Mouse (Mus musculus): Measurements from ENCODE around the gene Ephx1. TPM values are rescaled to one million over a fixed set of nuclear protein-coding genes. Genes with fewer than 3 reads are reported as not detected.
A peak's percentile ranks its signal among the peaks of the same experiment; 100 is the strongest.
"Not testable (repeated sequence)": the region's sequence is repeated elsewhere in the genome, so short reads cannot be mapped to it uniquely, and the experiment has no call there.

The Ephx1 gene
- total RNA-seq, 1 experiment from 2014 or later = 50.7 TPM

DNA sequence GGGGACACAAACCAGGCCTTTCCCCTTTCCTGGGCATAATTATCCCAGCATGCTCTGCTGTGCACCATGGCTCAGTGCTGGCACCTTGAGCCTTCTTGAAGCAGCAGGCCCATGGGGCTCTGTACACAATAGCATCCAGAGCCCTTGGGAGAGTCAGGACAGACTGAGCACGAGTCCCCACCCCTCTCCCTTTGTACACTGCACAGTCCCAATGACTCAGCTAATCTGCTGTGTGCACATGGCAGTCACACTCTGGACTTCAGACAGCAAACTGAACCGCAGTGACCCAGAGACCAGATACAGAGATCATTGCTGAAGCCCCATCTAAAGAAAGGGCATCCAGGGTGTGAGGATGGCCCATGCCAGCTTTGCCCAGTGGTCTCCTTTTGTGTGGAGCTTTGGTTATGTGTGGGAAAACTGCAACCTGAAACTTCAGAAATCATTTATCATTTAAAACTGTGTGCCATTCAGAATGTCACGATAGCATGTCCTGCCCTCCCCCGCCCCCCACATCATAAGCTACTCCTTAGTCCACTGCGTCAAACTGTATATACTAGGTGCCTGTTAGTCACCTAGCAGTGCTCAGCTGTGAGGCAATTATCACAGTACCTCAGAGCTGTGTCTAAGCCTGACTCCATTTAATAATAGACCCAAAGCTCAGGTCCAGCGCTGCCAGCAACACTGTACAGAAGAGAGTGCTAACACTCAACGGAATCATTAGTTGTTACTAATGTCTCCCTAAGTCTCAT, 39.2 kb downstream of the Ephx1 start:
- not testable (repeated sequence) for ATAC-seq (ENCODE audit: extremely low read depth, insufficient number of reproducible peaks, low FRiP score, poor library complexity, severe bottlenecking)

DNA sequence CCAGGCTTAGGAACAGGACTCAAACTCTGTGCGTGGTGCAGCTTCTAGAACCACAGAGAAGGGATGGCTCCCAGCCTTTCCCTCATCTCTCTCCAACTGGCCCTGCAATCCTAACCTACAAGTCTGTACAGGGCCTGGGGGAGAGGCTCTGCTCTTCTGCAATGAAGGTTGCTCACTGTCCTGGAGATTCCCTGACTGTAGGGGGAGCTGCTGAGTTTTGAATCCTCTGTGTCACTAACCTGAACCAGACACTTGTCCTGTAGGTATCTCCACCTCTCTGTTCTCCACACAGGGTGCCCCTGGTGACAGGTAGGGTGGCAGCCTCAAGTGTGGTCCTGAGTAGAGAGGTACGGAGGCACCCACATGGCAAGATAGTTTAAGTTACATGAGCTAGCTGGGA, 40.2 kb downstream of the Ephx1 start:
- ATAC-seq (ENCODE audit: extremely low read depth, insufficient number of reproducible peaks, low FRiP score, poor library complexity, severe bottlenecking) = peak; percentile 42; the same call in 1 of the 2 replicates

- no peak for ATAC-seq (ENCODE audit: extremely low read depth, insufficient number of reproducible peaks, low FRiP score, poor library complexity, severe bottlenecking)
Measured at GRCm38 (mm10) chr1:180979484-180980251, 41.0 kb downstream of the Ephx1 start.

DNA sequence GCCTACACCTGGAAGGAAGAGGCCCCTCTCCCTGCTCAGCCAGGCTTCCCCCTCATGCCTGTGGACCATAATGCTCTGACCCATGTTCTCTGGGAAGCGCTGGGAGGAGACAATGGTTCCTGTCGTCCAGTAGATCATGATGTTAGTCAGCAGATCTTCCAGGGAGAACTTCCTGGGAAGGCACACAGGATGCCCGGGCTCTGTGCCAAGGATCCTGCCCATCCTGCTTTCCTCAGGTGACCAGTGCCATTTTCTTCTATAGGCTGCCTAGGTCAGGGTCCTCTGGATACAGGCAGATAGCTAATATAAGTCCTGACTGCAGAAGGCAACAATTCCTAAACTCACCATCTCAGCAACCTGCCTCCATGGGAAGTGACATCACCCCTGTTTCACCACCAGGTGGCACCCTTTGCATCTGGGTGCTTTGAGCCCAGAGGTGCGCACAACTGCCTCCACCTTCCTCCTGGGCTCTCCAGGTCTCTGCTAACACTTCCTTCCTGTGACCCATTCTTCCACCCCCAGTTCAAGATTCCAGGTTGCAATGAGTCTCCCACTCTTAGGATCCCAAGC, 44.5 kb downstream of the Ephx1 start:
- ATAC-seq (ENCODE audit: extremely low read depth, insufficient number of reproducible peaks, low FRiP score, poor library complexity, severe bottlenecking) = peak; percentile 47

GRCm38 (mm10) chr1:180974126-180974746, 46.5 kb downstream of the Ephx1 start:
- peak; percentile 65 for ATAC-seq (ENCODE audit: extremely low read depth, insufficient number of reproducible peaks, low FRiP score, poor library complexity, severe bottlenecking)

DNA sequence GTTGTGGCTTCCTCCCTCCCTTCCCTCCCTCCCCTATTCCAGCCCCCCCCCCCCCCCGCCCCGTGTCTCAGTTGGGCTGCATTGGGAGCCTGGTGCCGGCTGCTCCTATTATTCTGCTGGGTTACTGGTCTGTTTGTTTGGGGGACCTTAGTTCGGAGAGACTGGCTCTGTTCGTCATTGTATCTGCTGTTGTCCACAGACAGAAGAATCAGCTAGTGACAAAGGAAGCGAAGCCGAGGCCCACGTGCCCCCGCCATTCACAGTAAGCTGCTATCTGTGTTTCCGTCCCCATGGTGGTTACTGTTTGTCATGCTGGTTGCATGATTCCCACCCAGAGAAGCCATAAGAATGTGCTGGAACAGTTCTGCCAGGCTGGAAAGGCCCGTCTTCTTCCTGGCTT, 47.8 kb downstream of the Ephx1 start:
- ATAC-seq (ENCODE audit: extremely low read depth, insufficient number of reproducible peaks, low FRiP score, poor library complexity, severe bottlenecking) = no peak

DNA sequence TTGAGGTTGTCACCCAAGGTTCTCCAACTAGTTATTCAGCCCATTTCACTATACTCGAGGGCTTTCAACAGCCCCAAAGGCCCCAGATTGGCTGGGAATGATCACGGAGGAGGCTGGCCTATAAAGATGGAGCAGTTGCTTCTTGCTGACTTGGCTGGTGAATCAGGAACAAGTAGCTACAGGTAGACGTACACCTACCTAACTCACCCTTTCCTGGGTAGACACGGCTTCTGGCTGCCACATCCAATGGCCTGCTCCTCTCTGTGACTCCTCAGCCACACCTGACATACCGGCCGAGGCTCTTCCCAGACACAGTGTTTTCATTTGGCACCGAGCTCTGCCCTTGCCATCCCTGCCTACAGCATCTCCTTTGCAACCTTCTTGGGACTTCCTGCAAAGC, 53.4 kb downstream of the Ephx1 start:
- ATAC-seq (ENCODE audit: extremely low read depth, insufficient number of reproducible peaks, low FRiP score, poor library complexity, severe bottlenecking) = no peak

DNA sequence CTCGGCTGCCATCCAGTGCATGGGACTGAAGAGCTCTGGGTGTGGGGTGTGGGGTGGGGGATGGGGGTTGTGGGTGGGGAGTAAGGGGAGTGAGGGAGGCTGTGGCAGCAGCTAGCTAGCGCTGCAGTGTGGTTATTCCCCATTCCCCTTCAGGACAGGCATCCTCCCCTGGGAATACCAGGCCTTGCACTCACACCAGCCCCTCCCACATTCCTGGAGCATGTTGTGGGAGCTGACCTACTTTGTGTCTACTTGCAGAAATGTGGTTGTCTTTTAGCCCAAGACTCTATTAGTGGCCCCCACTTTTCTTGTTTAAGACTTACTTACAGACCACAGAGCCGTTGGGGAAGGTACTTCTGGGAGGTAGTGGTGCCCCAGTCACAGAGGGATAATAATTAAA, 54.2 kb downstream of the Ephx1 start:
- no peak for ATAC-seq (ENCODE audit: extremely low read depth, insufficient number of reproducible peaks, low FRiP score, poor library complexity, severe bottlenecking)

DNA sequence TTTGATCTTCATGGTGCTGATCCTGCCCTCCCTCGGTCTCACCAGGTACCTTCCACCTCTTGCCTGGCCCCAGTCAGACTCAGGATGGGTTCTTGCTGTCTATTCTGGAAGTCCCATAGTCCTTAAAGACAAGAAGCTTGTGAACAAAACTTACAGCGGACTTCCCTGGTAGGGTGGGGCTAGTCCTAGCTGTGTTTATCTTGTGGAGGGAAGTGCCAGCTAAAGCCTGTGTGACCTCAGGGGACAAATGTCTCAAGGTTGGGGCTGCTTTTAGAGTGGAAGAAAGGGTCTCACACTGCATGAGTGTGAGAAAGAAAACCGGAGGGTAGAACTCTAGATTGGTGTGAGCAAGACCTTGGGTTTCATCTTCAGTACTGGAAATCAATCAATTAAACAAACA, 54.9 kb downstream of the Ephx1 start:
- no peak for ATAC-seq (ENCODE audit: extremely low read depth, insufficient number of reproducible peaks, low FRiP score, poor library complexity, severe bottlenecking)

- no peak for ATAC-seq (ENCODE audit: extremely low read depth, insufficient number of reproducible peaks, low FRiP score, poor library complexity, severe bottlenecking)
Measured at GRCm38 (mm10) chr1:180958797-180959196, 61.9 kb downstream of the Ephx1 start.

DNA sequence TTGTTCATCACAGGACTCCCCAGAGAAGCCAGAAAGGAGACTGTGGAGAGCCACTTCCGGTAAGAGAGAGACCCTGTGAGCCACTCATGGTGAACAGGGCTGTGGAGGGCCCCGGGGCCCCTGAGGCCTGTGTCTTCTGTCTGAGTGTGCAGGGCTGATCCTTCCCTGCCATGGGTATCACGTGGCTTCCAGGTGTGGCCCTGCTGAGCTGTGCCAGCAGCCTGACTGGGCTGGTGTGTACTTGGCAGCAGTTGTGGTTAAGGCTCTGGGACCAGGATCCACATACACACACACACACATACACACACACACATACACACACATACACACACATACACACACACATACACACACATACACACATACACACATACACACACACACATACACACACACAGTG, 62.7 kb downstream of the Ephx1 start:
- ATAC-seq (ENCODE audit: extremely low read depth, insufficient number of reproducible peaks, low FRiP score, poor library complexity, severe bottlenecking) = no peak

DNA sequence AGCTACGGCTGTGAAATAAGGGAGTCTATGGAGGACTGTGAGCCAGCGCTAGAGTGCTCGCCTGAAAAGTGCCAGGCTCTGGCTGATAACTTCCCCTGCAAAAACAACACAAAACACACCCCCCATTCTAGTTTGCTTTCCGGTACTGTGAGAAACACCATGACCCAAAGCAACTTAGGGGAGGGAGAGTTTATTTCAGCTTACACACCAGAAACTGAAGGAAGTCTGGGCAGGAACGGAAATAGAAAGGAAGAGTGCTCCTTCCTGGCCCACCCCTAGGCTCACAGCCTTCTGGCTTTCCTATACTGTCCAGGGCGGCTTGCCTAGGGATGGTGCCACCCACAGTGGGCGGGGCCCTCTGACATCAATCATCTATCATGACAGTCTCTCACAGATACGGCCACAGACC, 63.7 kb downstream of the Ephx1 start:
- no peak for ATAC-seq (ENCODE audit: extremely low read depth, insufficient number of reproducible peaks, low FRiP score, poor library complexity, severe bottlenecking)

- no peak for ATAC-seq (ENCODE audit: extremely low read depth, insufficient number of reproducible peaks, low FRiP score, poor library complexity, severe bottlenecking)
Measured at GRCm38 (mm10) chr1:180956401-180956800, 64.3 kb downstream of the Ephx1 start.

DNA sequence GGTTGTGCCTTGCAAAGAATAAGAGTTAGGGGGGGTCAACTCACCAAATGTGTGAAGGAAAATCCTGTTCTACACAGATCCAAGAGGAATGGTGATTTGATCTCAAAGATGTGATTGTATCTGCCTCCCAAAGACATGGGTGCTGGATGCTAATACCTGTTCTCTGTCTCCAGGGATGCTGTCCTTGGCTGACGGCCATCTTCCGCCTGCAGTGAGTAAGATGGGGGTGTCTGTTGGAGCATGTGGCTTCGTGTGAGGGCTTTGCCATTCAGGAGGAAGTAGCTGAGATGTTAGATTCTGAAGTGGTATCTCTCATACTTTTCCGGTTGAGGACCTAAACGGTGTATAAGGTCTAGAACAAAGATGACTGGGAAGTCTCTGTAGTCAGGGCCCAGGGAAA, 67.9 kb downstream of the Ephx1 start:
- ATAC-seq (ENCODE audit: extremely low read depth, insufficient number of reproducible peaks, low FRiP score, poor library complexity, severe bottlenecking) = no peak

DNA sequence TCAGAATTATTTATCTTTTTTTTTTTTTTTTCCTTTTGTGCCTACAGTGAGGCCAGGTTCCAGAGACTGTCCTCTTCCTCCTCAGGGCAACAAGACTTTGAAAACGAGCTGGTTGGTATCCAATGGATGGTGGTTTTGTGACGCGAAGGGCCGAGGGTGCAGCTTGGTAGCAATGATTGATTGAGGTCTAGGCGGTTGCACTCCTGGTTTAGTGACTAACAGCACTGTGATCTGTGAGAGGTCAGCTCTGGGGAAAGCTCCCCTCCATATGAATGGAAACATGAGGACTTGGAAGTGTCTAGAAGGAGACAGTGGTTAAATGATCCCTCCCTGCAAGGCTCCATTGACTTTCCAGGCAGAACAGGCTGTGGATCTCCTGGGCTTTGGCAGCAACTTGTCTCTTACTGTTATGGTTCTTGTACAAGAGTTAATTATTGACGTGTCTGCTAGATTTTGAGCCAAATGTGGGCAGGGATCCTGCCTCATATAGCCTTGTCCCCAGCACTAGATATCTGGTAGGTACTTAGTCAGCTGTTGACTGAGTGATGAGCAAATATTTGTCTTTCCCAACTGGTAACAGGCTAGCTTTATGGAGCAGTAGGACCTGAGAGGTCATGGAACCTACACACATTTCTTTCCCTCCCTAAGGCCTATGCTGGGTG, 68.5 kb downstream of the Ephx1 start:
- no peak for ATAC-seq (ENCODE audit: extremely low read depth, insufficient number of reproducible peaks, low FRiP score, poor library complexity, severe bottlenecking)

DNA sequence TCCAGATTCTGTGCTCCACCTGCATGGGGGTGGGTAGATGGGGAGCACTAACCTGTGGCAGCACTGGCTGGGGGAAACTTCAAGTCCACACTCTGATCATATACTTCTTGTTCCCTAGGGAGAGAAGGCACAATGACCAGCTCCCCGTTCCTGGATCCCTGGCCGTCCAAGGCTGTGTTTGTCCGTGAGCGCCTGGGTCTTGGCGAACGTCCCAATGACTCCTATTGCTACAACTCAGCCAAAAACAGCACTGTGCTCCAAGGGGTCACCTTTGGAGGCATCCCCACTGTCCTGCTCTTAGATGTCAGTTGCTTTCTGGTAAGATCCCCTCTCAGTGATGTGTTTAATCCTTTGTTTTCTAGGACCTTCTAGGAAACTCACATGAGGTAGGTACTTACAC, 74.3 kb downstream of the Ephx1 start:
- ATAC-seq (ENCODE audit: extremely low read depth, insufficient number of reproducible peaks, low FRiP score, poor library complexity, severe bottlenecking) = no peak

- ATAC-seq (ENCODE audit: extremely low read depth, insufficient number of reproducible peaks, low FRiP score, poor library complexity, severe bottlenecking) = no peak
Measured at GRCm38 (mm10) chr1:180945001-180945980, 75.4 kb downstream of the Ephx1 start.

DNA sequence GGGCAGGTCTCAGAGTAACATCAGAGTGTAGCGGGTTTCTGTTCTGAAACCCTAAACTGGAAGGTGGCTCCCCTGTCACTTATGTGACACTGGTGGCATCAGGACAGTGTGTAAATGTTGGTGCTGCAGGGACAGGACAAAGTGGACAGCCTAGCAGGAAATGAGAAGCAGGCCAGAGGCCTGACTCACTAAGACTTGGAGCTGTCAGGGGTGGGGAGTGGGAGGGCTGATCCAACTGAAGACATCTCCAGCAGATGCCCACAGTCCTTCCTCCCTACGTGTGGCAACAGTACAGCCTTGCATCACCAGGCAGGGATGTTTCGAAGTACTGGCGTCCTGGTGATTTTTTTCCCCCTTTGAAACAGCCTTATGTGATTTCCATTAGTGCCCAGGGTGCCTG, 76.2 kb downstream of the Ephx1 start:
- ATAC-seq (ENCODE audit: extremely low read depth, insufficient number of reproducible peaks, low FRiP score, poor library complexity, severe bottlenecking) = peak; percentile 13; the same call in 1 of the 2 replicates
